Mouse (Mus musculus) embryonic facial prominence, embryonic 11.5 days (tissue): ENCODE results near the gene Apeh. TPM values are rescaled to one million over a fixed set of nuclear protein-coding genes. Genes with fewer than 3 reads are reported as not detected.

Experiments used
- ATAC-seq: fragments of 200-750 bp; cut with Nextera tagmentation; replicated peaks from 2 replicates; pipeline ENCODE4 v1.8.0; 2017; ENCODE audit warnings: low read depth; ENCODE audit not compliant: insufficient number of reproducible peaks, low FRiP score, low TSS enrichment
- DNase-seq: peaks from one replicate; pipeline ENCODE4 v3.0.0-alpha.2; 2015; ENCODE audit warnings: low spot score
- H3K27ac ChIP-seq: fragments of 300-500 bp; sonication (generic); replicated peaks from 2 replicates; pipeline ENCODE4 v1.5.1; 2014; ENCODE audit warnings: mild to moderate bottlenecking, low read depth, low read length, control low read depth
- H3K27me3 ChIP-seq: fragments of 300-500 bp; sonication (generic); 2 replicates; pipeline ENCODE4 v1.6.1; 2014; ENCODE audit warnings: mild to moderate bottlenecking, low read length, moderate library complexity, mixed read lengths; ENCODE audit not compliant: control insufficient read depth, insufficient read depth
- H3K36me3 ChIP-seq: fragments of 300-500 bp; sonication (generic); replicated peaks from 2 replicates; pipeline ENCODE4 v1.6.1; 2014; ENCODE audit warnings: low read depth, mild to moderate bottlenecking, low read length, moderate library complexity, mixed read lengths; ENCODE audit not compliant: control insufficient read depth, insufficient read depth
- H3K4me1 ChIP-seq: fragments of 300-500 bp; sonication (generic); 2 replicates; pipeline ENCODE4 v1.6.1; 2014; ENCODE audit warnings: low read length, mixed read lengths; ENCODE audit not compliant: control insufficient read depth, insufficient read depth
- H3K4me2 ChIP-seq: fragments of 300-500 bp; sonication (generic); 2 replicates; pipeline ENCODE4 v1.6.1; 2014; ENCODE audit warnings: low read depth, mild to moderate bottlenecking, control low read depth, low read length, moderate library complexity
- H3K4me3 ChIP-seq: fragments of 300-500 bp; sonication (generic); 2 replicates; pipeline ENCODE4 v1.5.1; 2014; ENCODE audit warnings: low read depth, low read length, control low read depth
- H3K9ac ChIP-seq: fragments of 300-500 bp; sonication (generic); replicated peaks from 2 replicates; pipeline ENCODE4 v1.6.1; 2014; ENCODE audit warnings: mild to moderate bottlenecking, control low read depth, low read length
- H3K9me3 ChIP-seq: fragments of 300-500 bp; sonication (generic); replicated peaks from 2 replicates; pipeline ENCODE4 v1.6.1; 2016; ENCODE audit warnings: mild to moderate bottlenecking, low read length, inconsistent platforms, mixed read lengths; ENCODE audit not compliant: control insufficient read depth
- WGBS: fragments of 180-500 bp; shearing (Covaris S2); extraction: QIAGEN DNeasy Blood & Tissue Kit; methylation state at CpG from one replicate; pipeline ENCODE4 v1.1.7; 2014; 5-methylcytosine and 5-hydroxymethylcytosine counted together
- polyA plus RNA-seq: library from polyadenylated mRNA; unstranded; fragments of >200 nt; fragmentation: Nextera tagmentation; extraction: Ambion mirVana; gene quantifications from 2 replicates; pipeline ENCODE4 v1.2.1, GENCODE M21; 2014

Apeh gene
- polyA plus RNA-seq, 1 experiment from 2014 or later, result 45.3 TPM

DNA sequence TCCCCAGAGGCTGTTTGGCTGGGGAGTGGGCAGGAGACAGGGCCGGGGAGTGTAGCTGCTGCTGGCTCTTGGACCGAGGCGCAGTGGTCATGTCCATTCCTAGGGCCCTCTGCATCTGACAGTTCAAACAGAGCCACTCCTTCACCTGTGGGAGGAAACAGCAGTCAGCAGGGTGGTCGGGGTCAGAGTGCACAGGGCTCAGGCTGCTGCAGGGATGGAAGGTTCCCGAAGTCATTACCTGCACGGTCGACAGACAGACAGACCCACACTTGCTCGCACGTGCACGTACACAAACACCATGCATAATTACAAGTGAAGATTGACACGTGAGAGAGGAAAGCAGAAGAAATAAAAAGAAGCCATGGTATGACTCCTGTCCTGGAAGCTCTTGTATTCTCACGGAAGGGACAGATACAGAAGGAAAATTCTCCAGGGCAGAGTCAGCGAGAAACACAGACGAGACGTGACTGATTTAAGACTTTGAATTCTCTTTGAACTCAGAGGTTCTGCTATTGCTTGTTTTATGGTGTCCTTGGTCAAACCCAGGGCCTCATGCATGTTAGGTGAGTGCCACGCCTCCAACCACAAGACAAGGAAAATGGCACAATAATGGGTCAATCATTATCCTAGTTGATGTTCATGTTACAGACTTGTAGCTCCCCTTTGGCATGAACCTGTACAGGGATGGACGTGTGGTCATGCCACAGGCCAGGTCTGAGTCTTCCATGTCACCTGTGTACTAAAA is 32.2 kb upstream of the Apeh start:
- Histone ChIP-seq H3K9ac (no peak overlapping the region), H3K27ac (no peak overlapping the region), H3K4me1 (no peaks in the 10 kb centered on the region), H3K4me2 (no peak overlapping the region), H3K27me3 (no peaks in the 10 kb centered on the region), H3K9me3 (no peaks in the 10 kb centered on the region), H3K36me3 (no peaks in the 10 kb centered on the region), H3K4me3 (no peak overlapping the region)
- no peak for DNase-seq
- no peak for ATAC-seq
- WGBS, result 84% methylated on average over 17 of the region's 17 CpGs

- H3K9ac ChIP-seq, result no peak overlapping the region
- H3K4me3 ChIP-seq, result no peak overlapping the region
- H3K4me1 ChIP-seq, result no peaks in the 10 kb centered on the region
- 88% methylated on average over 8 of the region's 8 CpGs for WGBS
- ATAC-seq, result no peak
- no peak overlapping the region for H3K27ac ChIP-seq
- no peak overlapping the region for H3K4me2 ChIP-seq
- no peak for DNase-seq
- no peaks in the 10 kb centered on the region for H3K36me3 ChIP-seq
- no peaks in the 10 kb centered on the region for H3K27me3 ChIP-seq
- no peaks in the 10 kb centered on the region for H3K9me3 ChIP-seq
Measured at GRCm38 (mm10) chr9:108125731-108126130, 31.3 kb upstream of the Apeh start.

GRCm38 (mm10) chr9:108123916-108124315 is 29.5 kb upstream of the Apeh start:
- 81% methylated on average over 4 of the region's 4 CpGs for WGBS

DNA sequence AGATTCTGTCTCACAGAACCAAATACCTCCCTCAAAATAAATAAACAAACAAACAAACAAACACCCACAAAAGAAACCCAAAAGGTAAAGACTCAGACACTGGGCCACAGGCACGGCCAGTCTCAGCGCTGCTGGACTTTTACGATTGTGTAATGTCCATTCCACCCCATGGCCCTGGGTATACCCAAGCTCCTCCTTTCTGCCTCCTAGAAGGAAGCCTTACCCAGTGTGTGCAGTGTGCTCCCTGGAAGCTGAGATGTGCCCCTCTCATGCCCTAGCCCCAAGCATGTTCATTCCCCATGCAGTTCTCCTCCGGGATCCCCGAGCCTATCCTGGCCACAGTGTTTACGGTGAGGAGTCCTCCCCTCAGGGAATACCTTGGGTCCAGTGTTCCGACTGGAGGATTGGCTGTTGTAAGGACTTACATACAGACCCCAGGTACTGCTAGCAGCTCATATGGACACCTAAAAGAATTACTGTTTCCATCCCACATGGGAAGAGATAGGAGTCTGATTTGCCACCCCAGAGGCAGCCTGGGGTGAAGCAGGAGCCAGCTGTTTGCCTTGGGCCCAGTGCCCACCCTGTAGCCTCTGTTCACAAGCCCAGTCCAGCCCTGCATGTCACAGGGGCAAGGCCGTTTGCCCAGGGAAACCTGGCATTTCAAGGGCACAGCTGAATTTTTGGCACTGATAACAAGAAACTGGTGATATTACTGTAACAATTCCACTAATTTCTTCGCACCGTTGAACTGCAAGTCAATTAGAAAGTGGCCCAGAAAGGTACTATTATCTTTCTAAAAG is 27.0 kb upstream of the Apeh start:
- no peak for DNase-seq
- Histone ChIP-seq H3K9me3 (no peaks in the 10 kb centered on the region), H3K36me3 (no peaks in the 10 kb centered on the region), H3K9ac (no peak overlapping the region), H3K4me1 (no peaks in the 10 kb centered on the region), H3K4me2 (no peak overlapping the region), H3K27ac (no peak overlapping the region), H3K4me3 (no peak overlapping the region), H3K27me3 (no peaks in the 10 kb centered on the region)
- 84% methylated on average over 10 of the region's 10 CpGs for whole genome bisulfite sequencing
- no peak for ATAC-seq

More at GRCm38 (mm10) chr9:108123916-108124315, 29.5 kb upstream of the Apeh start:
- no peak for DNase-seq
- Histone ChIP-seq H3K36me3 (no peaks in the 10 kb centered on the region), H3K4me2 (no peak overlapping the region), H3K4me3 (no peak overlapping the region), H3K9me3 (no peaks in the 10 kb centered on the region), H3K27ac (no peak overlapping the region), H3K4me1 (no peaks in the 10 kb centered on the region), H3K27me3 (no peaks in the 10 kb centered on the region), H3K9ac (no peak overlapping the region)
- no peak for ATAC-seq

DNA sequence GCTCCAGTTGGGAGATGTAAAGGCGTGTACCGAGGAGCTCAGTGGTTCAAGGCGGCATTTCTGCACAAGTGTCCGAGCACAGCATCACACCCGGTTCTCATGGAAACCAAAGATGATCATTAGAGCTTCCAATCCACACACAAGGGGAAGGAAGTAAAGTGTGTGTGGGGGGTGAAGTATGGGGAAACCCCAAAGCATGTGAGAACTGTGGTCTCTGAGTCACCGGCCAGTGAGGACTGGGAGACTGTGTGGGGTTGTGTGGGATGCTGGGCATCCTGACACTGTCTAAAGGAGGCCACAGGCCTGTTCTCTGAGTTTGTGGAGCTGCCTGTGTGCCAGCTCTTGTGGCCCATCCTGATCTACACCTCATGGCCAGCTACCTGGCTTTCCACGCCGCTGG is 26.3 kb upstream of the Apeh start:
- no peak overlapping the region for H3K4me3 ChIP-seq
- no peaks in the 10 kb centered on the region for H3K36me3 ChIP-seq
- H3K9me3 ChIP-seq, result no peaks in the 10 kb centered on the region
- H3K9ac ChIP-seq, result no peak overlapping the region
- H3K4me2 ChIP-seq, result no peak overlapping the region
- H3K27ac ChIP-seq, result no peak overlapping the region
- no peak for ATAC-seq
- DNase-seq, result no peak
- H3K4me1 ChIP-seq, result no peaks in the 10 kb centered on the region
- WGBS, result 85% methylated on average over 8 of the region's 8 CpGs
- no peaks in the 10 kb centered on the region; the same call in 1 of the 2 replicates for H3K27me3 ChIP-seq

DNA sequence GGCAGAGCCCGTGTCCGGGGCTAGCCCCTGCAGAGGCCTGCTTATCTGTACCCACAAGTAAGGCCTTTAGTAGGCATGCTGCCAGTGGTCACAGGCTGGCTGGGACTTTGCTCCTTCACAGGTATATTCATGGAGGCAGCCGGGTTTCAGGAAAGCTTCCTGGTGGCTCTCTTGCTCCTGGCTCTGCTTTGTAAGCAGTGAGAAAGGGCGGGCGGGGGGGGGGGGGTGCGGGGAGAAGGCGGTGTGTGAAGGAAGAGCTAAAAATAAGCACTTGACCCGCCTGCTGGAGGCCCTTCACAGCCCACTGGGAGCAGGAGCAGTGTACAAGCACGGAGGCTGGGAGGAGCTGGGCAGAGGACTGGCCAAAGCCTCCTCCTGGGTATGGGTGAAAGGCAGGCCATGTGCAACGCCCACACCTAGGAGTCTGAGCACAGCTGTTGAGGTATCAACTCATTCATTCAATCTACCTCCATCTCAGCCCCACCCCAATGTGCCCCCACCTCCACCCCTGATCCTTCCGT is 25.5 kb upstream of the Apeh start:
- DNase-seq, result no peak
- Histone ChIP-seq H3K27ac (no peak overlapping the region), H3K9me3 (no peaks in the 10 kb centered on the region), H3K4me2 (no peak overlapping the region), H3K4me1 (no peaks in the 10 kb centered on the region), H3K4me3 (no peak overlapping the region), H3K27me3 (no peaks in the 10 kb centered on the region; the same call in 1 of the 2 replicates), H3K36me3 (no peaks in the 10 kb centered on the region), H3K9ac (no peak overlapping the region)
- ATAC-seq, result no peak
- WGBS, result 61% methylated on average over 9 of the region's 11 CpGs

GRCm38 (mm10) chr9:108117143-108117542 is 22.7 kb upstream of the Apeh start:
- Histone ChIP-seq H3K36me3 (no peaks in the 10 kb centered on the region), H3K27ac (no peak overlapping the region), H3K4me1 (no peaks in the 10 kb centered on the region), H3K9me3 (no peaks in the 10 kb centered on the region), H3K9ac (no peak overlapping the region), H3K4me2 (no peak overlapping the region), H3K27me3 (no peaks in the 10 kb centered on the region; the same call in 1 of the 2 replicates), H3K4me3 (no peak overlapping the region)
- no peak for ATAC-seq
- DNase-seq, result no peak
- 43% methylated on average over 4 of the region's 4 CpGs for WGBS
